Mouse (Mus musculus): ENCODE results near the gene Lyrm7. TPM values are rescaled to one million over a fixed set of nuclear protein-coding genes. Genes with fewer than 3 reads are reported as not detected.

The Lyrm7 gene
- polyA plus RNA-seq, 1 experiment from 2014 or later = 14.1 TPM

DNA sequence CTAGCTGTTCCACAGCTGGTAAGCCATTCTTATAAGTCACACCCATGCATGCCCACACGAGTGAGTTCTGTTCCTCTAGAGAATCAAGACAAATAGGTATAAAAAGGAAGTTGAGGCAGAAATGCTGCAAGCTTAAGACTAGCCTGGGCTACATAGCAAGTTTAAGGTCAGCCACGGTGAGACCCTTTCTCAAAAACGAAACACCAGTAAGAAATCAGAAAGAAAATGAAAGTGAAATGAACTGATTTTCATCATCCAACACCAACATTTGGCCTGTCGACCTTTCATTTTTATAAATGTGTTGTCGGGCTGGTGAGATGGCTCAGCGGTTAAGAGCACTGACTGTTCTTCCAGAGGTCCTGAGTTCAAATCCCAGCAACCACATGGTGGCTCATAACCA lies 18.2 kb upstream of the Lyrm7 start:
- Histone ChIP-seq H3K4me3 (no peak overlapping the region), H3K9ac (no peak overlapping the region), H3K36me3 (replicated peaks) (peaks cover 5% of the 10 kb centered on the region; the same call in 1 of the 2 replicates), H3K27me3 (replicated peaks) (no peaks in the 10 kb centered on the region), H3K4me2 (no peak overlapping the region), H3K4me1 (no peaks in the 10 kb centered on the region), H3K27ac (no peak overlapping the region), H3K9me3 (no peaks in the 10 kb centered on the region)
- ATAC-seq (replicated peaks) = no peak
- 82% methylated on average over 6 of the region's 6 CpGs for WGBS

- Histone ChIP-seq H3K9ac (no peak overlapping the region), H3K4me1 (no peaks in the 10 kb centered on the region), H3K4me2 (no peak overlapping the region), H3K9me3 (no peaks in the 10 kb centered on the region), H3K4me3 (no peak overlapping the region), H3K27me3 (replicated peaks) (no peaks in the 10 kb centered on the region), H3K27ac (no peak overlapping the region), H3K36me3 (replicated peaks) (peaks cover 27% of the 10 kb centered on the region)
- ATAC-seq (replicated peaks) = no peak
- 95% methylated on average over 5 of the region's 5 CpGs for WGBS
Observed at GRCm38 (mm10) chr11:54876031-54876430, 15.3 kb upstream of the Lyrm7 start.

- Histone ChIP-seq H3K4me2 (no peak overlapping the region), H3K4me3 (no peak overlapping the region), H3K27me3 (replicated peaks) (no peaks in the 10 kb centered on the region), H3K9ac (no peak overlapping the region), H3K4me1 (peaks cover 25% of the 10 kb centered on the region), H3K36me3 (replicated peaks) (peaks cover 35% of the 10 kb centered on the region), H3K27ac (no peak overlapping the region), H3K9me3 (no peaks in the 10 kb centered on the region)
- ATAC-seq (replicated peaks) = no peak
- WGBS = 74% methylated on average over 7 of the region's 7 CpGs
Observed at GRCm38 (mm10) chr11:54871831-54872537, 11.3 kb upstream of the Lyrm7 start.

DNA sequence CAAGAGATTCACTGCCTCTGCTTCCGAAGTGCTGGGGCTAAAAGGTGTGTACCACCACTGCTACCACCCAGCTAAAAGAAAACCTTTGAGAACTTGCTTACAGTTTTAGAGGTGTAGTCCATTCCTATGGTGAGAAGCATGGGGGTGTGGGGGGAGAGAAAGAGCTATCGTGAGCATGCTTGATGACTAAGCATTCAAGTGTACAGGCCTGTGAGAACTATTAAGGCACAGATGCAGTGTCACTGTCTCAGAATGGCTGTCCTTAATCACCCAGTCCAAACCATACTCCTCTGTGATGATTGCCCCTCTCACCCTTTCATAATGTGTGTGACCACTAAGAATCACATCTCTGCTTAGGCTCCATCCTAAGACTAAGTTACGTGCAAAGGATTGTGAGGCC lies 8.6 kb upstream of the Lyrm7 start:
- H3K27ac ChIP-seq = no peak overlapping the region
- H3K9ac ChIP-seq = no peak overlapping the region
- H3K4me3 ChIP-seq = no peak overlapping the region
- no peak overlapping the region for H3K4me2 ChIP-seq
- ATAC-seq (replicated peaks) = no peak
- peaks cover 30% of the 10 kb centered on the region for H3K4me1 ChIP-seq
- WGBS = 81% methylated on average over 3 of the region's 3 CpGs
- peaks cover 33% of the 10 kb centered on the region for H3K36me3 ChIP-seq (replicated peaks)
- no peaks in the 10 kb centered on the region for H3K27me3 ChIP-seq (replicated peaks)
- H3K9me3 ChIP-seq = no peaks in the 10 kb centered on the region

DNA sequence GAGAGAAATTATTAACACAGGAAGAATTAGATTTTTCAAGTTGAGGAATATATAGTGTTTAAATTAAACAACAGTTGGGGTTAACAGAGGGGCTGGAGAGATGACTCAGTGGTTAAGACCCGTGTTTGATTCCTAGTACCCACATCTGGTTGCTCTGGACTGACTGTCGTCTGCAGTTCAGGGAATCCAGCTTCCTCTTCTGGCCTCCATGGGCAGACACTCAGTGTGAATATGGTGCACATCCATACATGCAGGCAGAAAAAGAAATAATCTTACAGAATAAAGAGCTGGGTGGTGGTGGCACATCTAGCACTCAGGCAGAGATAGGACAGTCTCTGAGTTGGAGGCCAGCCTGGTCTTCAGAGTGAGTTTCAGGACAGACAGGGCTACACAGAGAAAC lies 7.7 kb upstream of the Lyrm7 start:
- WGBS = 86% methylated on average over 2 of the region's 2 CpGs
- 0 out of 2 replicates have a peak overlapping the region, but pooled peaks have one; percentile 66 for H3K4me2 ChIP-seq
- no peaks in the 10 kb centered on the region for H3K9me3 ChIP-seq
- no peak for ATAC-seq (replicated peaks)
- peaks cover 26% of the 10 kb centered on the region for H3K36me3 ChIP-seq (replicated peaks)
- H3K4me3 ChIP-seq = no peak overlapping the region
- H3K27ac ChIP-seq = no peak overlapping the region
- no peaks in the 10 kb centered on the region for H3K27me3 ChIP-seq (replicated peaks)
- peaks cover 30% of the 10 kb centered on the region for H3K4me1 ChIP-seq
- H3K9ac ChIP-seq = no peak overlapping the region

- peak overlapping the region; percentile 66 for H3K4me2 ChIP-seq
- peaks cover 30% of the 10 kb centered on the region for H3K4me1 ChIP-seq
- no peak for ATAC-seq (replicated peaks)
- H3K27ac ChIP-seq = no peak overlapping the region
- WGBS = 91% methylated on average over 3 of the region's 3 CpGs
- no peaks in the 10 kb centered on the region for H3K27me3 ChIP-seq (replicated peaks)
- peaks cover 24% of the 10 kb centered on the region for H3K36me3 ChIP-seq (replicated peaks)
- no peak overlapping the region; the same call in 1 of the 2 replicates for H3K9ac ChIP-seq
- no peaks in the 10 kb centered on the region for H3K9me3 ChIP-seq
- H3K4me3 ChIP-seq = peak overlapping the region; percentile 59
Observed at GRCm38 (mm10) chr11:54867903-54868434, 7.3 kb upstream of the Lyrm7 start.

DNA sequence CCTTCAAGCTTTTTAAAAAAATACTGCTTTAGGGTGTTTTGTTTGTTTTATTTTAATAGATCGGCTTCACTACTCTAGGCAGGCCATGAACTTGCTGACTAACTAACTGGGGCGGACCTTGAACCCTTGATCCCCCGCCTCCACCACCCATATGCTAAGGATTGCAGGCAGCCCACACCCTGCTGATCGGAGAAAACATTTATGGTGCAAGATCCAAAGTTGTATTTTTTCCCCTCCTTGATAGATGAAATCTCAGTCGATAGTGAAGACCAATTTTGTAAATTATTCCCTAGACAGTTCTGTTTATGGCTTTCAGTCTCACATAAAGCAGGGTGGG lies 6.3 kb upstream of the Lyrm7 start:
- Histone ChIP-seq H3K4me1 (peaks cover 30% of the 10 kb centered on the region), H3K9me3 (no peaks in the 10 kb centered on the region), H3K27ac (peak overlapping the region; percentile 93), H3K9ac (peak overlapping the region; percentile 79), H3K4me2 (peak overlapping the region; percentile 66), H3K36me3 (replicated peaks) (peaks cover 16% of the 10 kb centered on the region), H3K4me3 (peak overlapping the region; percentile 59), H3K27me3 (replicated peaks) (no peaks in the 10 kb centered on the region)
- WGBS = 3% methylated on average over 5 of the region's 5 CpGs
- 0 out of 2 replicates have a peak, but pooled peaks have one; percentile 3 for ATAC-seq (replicated peaks)

DNA sequence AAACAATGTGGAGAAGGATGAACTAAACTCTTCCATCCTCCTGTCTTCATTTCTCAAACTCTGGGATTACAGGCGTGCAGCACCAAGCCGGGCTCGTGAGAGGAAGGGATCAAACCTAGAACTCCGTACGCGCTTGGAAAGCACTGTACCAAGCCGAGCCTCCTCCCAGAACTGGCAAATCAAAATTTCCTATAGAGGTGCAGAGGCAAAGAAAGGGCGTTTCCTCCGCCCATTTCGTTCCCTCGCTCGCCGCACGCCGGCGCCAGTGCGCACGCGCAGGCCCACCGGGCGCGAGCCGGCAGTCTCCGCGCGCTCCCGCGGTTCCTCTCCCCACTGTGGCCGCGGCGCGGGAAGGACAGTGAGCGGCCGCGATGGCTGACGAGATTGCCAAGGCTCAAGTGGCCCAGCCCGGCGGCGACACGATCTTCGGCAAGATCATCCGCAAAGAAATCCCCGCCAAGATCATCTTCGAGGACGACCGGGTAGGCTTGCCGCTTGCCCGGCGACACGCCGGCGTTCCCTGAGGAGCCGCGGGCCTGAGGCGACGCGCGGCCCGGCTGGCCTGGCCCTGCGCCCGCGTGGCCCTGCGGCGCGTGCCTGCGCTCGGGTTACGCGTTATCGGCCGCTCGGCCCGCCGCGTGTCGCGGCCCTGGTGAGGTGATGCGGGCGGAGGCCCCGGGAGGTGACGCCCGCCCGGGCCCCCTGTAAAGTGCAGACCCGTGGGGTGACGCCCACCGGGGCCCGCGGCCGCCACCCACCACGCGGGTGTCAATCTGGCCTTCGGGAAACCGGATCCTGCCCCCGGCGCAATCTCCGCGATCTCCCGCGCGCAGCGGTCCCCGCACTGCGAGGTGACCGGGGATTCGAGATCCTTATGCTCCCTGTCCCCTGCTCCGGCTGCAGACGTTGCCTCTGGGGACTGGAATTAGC lies 5.7 kb upstream of the Lyrm7 start, which contains the start of gene Hint1:
Hint1 (plus strand) TSS at position 265 of the 930 bp plus-strand sequence.
- Histone ChIP-seq H3K36me3 (replicated peaks) (peaks cover 10% of the 10 kb centered on the region), H3K4me3 (peak within 1 kb of the TSS; percentile 59), H3K4me2 (peak within 1 kb of the TSS; percentile 66), H3K27ac (peak within 1 kb of the TSS; percentile 93), H3K9me3 (no peaks in the 10 kb centered on the region), H3K4me1 (peaks cover 30% of the 10 kb centered on the region), H3K27me3 (replicated peaks) (no peaks in the 10 kb centered on the region), H3K9ac (peak within 1 kb of the TSS; percentile 79)
- WGBS = under 1% methylated on average over 105 of the region's 107 CpGs
- peak; percentile 86 for ATAC-seq (replicated peaks)

DNA sequence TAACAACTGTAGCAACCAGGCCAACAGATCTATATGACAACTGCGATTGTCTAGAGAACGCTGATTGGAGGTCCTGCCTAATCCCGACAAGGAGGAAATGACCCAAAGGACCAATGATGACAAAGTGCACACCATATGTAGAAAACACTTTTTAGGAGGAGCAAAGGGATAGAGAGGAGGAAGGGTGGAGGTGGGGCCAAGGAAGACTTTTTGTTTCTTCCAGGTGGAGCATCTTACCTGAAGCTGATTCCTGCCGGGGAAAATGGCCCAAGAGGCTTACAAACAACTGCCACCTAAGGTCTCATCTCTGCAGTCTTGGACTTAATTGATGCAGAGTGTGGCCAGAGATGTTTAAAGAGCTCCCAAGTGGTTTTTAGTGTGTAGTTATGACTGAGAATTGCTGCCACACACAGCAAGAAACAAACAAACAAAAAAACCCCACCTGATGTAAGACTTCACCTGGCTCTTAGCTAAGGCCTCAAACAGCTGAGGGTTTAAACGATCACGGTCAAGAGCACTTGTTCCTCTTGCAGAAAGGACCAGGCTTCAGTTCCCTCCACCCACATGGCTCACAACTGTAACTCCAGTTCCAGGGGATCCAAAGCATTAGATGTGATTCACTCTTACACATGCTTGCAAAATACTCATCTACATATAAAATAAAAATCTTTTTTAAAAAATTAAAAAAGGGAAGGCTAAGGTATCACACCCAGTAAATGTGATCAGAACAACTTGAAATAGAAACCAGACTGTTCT lies 4.8 kb upstream of the Lyrm7 start:
- Histone ChIP-seq H3K4me2 (peak overlapping the region; percentile 66), H3K27ac (peak overlapping the region; percentile 93), H3K27me3 (replicated peaks) (no peaks in the 10 kb centered on the region), H3K4me1 (peaks cover 34% of the 10 kb centered on the region), H3K36me3 (replicated peaks) (peaks cover 4% of the 10 kb centered on the region), H3K9ac (peak overlapping the region; percentile 79; the same call in 1 of the 2 replicates), H3K9me3 (no peaks in the 10 kb centered on the region), H3K4me3 (peak overlapping the region; percentile 59)
- no peak for ATAC-seq (replicated peaks)
- WGBS = 75% methylated on average over 6 of the region's 6 CpGs

GRCm38 (mm10) chr11:54862621-54863520 lies 2.2 kb upstream of the Lyrm7 start:
- Histone ChIP-seq H3K4me3 (no peak overlapping the region), H3K9ac (no peak overlapping the region), H3K4me2 (no peak overlapping the region), H3K4me1 (peaks cover 24% of the 10 kb centered on the region), H3K27me3 (replicated peaks) (no peaks in the 10 kb centered on the region), H3K9me3 (no peaks in the 10 kb centered on the region), H3K36me3 (replicated peaks) (no peaks in the 10 kb centered on the region), H3K27ac (no peak overlapping the region)
- no peak for ATAC-seq (replicated peaks)
- WGBS = 42% methylated on average over 10 of the region's 10 CpGs
